Mouse (Mus musculus) MEL (cell line): ENCODE measurements around the gene Dupd1. TPM values are rescaled to one million over a fixed set of nuclear protein-coding genes. Genes with fewer than 3 reads are reported as not detected.

Experiments
- DNase-seq: peaks from one replicate; pipeline ENCODE4 v3.0.0; 2011; ENCODE audit warnings: low read depth, low spot score
- H3K27ac ChIP-seq: 2 replicates; pipeline ENCODE4 v1.5.1; 2012; ENCODE audit warnings: low read depth, mild to moderate bottlenecking, control low read depth, low read length, moderate library complexity; ENCODE audit not compliant: control insufficient read depth
- H3K27me3 ChIP-seq, 2 experiments: fragments of 150-350 bp in 1 of 2; sonication (generic) in 1 of 2; 2 replicates each; pipeline ENCODE4 v1.6.1; 2012; ENCODE audit warnings: low read length in 2 of 2, mild to moderate bottlenecking in 2 of 2, improper control_type of control experiment in 1 of 2, moderate library complexity in 1 of 2; ENCODE audit not compliant: insufficient read depth in 2 of 2, control insufficient read depth in 1 of 2
- H3K36me3 ChIP-seq, 2 experiments: 2 replicates each; pipeline ENCODE4 v1.6.1; 2012 to 2014; ENCODE audit warnings: low read length in 2 of 2, improper control_type of control experiment in 1 of 2, inconsistent platforms in 1 of 2, mild to moderate bottlenecking in 1 of 2; ENCODE audit not compliant: insufficient read depth in 2 of 2, control insufficient read depth in 1 of 2
- H3K4me1 ChIP-seq, 2 experiments: fragments of 150-350 bp in 1 of 2; sonication (generic) in 1 of 2; 2 replicates each; pipeline ENCODE4 v1.6.1; 2012; ENCODE audit warnings: low read length in 2 of 2, improper control_type of control experiment in 1 of 2, mild to moderate bottlenecking in 1 of 2; ENCODE audit not compliant: insufficient read depth in 2 of 2, control insufficient read depth in 1 of 2
- H3K4me3 ChIP-seq, 2 experiments: fragments of 150-350 bp in 1 of 2; sonication (generic) in 1 of 2; 2 replicates each; pipeline ENCODE4 v1.5.1; 2012; ENCODE audit warnings: low read depth in 2 of 2, low read length in 2 of 2, mild to moderate bottlenecking in 2 of 2, moderate library complexity in 2 of 2, control low read depth in 1 of 2, improper control_type of control experiment in 1 of 2; ENCODE audit not compliant: control insufficient read depth in 1 of 2, insufficient read depth in 1 of 2
- H3K79me2 ChIP-seq: 2 replicates; pipeline ENCODE4 v1.6.1; 2012; ENCODE audit warnings: mild to moderate bottlenecking, low read length, moderate library complexity; ENCODE audit not compliant: control insufficient read depth, poor library complexity, insufficient read depth
- H3K9ac ChIP-seq: 2 replicates; pipeline ENCODE4 v1.6.1; 2012; ENCODE audit warnings: low read depth, mild to moderate bottlenecking, control low read depth, low read length, moderate library complexity; ENCODE audit not compliant: control insufficient read depth, poor library complexity, severe bottlenecking
- H3K9me3 ChIP-seq: fragments of 150-350 bp; sonication (generic); replicated peaks from 2 replicates; pipeline ENCODE4 v1.6.1; 2012; ENCODE audit warnings: mild to moderate bottlenecking, low read length, improper control_type of control experiment, moderate library complexity; ENCODE audit not compliant: insufficient read depth
- BHLHE40 ChIP-seq: IDR thresholded peaks from 2 replicates; pipeline ENCODE4 v1.6.1; 2012; ENCODE audit warnings: low read depth, mild to moderate bottlenecking, inconsistent platforms, low read length, improper control_type of control experiment, borderline replicate concordance
- CTCF ChIP-seq, 3 experiments: IDR thresholded peaks in 2 of 3; conservative IDR thresholded peaks in 1 of 3; 2 replicates each; pipeline ENCODE4 v1.5.1; 2011 to 2012; ENCODE audit warnings: low read length in 3 of 3, low read depth in 2 of 3, mild to moderate bottlenecking in 2 of 3, improper control_type of control experiment in 1 of 3, inconsistent platforms in 1 of 3, mixed read lengths in 1 of 3, moderate library complexity in 1 of 3; ENCODE audit not compliant: control insufficient read depth in 1 of 3, insufficient read depth in 1 of 3, poor library complexity in 1 of 3, severe bottlenecking in 1 of 3
- ELF1 ChIP-seq: IDR thresholded peaks from 2 replicates; pipeline ENCODE4 v1.6.1; 2014; ENCODE audit warnings: low read depth, mild to moderate bottlenecking, inconsistent platforms, low read length, improper control_type of control experiment, moderate library complexity
- EP300 ChIP-seq, 2 experiments: IDR thresholded peaks; 2 replicates each; pipeline ENCODE4 v1.6.1; 2011; ENCODE audit warnings: improper control_type of control experiment in 2 of 2, low read length in 2 of 2, low read depth in 1 of 2, mild to moderate bottlenecking in 1 of 2
- GABPA ChIP-seq: IDR thresholded peaks from 2 replicates; pipeline ENCODE4 v1.6.1; 2012; ENCODE audit warnings: low read depth, mild to moderate bottlenecking, inconsistent platforms, low read length, improper control_type of control experiment, moderate library complexity
- JUND ChIP-seq: IDR thresholded peaks from 2 replicates; pipeline ENCODE4 v1.6.1; 2011; ENCODE audit warnings: low read depth, mild to moderate bottlenecking, improper control_type of control experiment, low read length
- MAX ChIP-seq: IDR thresholded peaks from 2 replicates; pipeline ENCODE4 v1.6.1; 2011; ENCODE audit warnings: low read length, improper control_type of control experiment
- NELFE ChIP-seq: IDR thresholded peaks from 2 replicates; pipeline ENCODE4 v1.6.1; 2011; ENCODE audit warnings: low read depth, low read length, improper control_type of control experiment
- RAD21 ChIP-seq: IDR thresholded peaks from 2 replicates; pipeline ENCODE4 v1.6.1; 2011; ENCODE audit warnings: mild to moderate bottlenecking, low read depth, low read length, improper control_type of control experiment
- RCOR1 ChIP-seq: IDR thresholded peaks from 2 replicates; pipeline ENCODE4 v1.6.1; 2012; ENCODE audit warnings: low read depth, mild to moderate bottlenecking, inconsistent platforms, low read length, improper control_type of control experiment
- SIN3A ChIP-seq: IDR thresholded peaks from 2 replicates; pipeline ENCODE4 v1.6.1; 2012; ENCODE audit warnings: low read length, improper control_type of control experiment, inconsistent platforms
- SMC3 ChIP-seq: IDR thresholded peaks from 2 replicates; pipeline ENCODE4 v1.6.1; 2011; ENCODE audit warnings: low read depth, low read length, improper control_type of control experiment
- TBP ChIP-seq: IDR thresholded peaks from 2 replicates; pipeline ENCODE4 v1.8.0; 2011; ENCODE audit warnings: low read depth, low read length, improper control_type of control experiment
- TCF12 ChIP-seq: IDR thresholded peaks from 2 replicates; pipeline ENCODE4 v1.6.1; 2014; ENCODE audit warnings: low read depth, mild to moderate bottlenecking, inconsistent platforms, low read length, improper control_type of control experiment, moderate library complexity
- USF1 ChIP-seq: IDR thresholded peaks from 2 replicates; pipeline ENCODE4 v1.6.1; 2014; ENCODE audit warnings: low read depth, mild to moderate bottlenecking, inconsistent platforms, low read length, improper control_type of control experiment, moderate library complexity
- USF2 ChIP-seq, 2 experiments: IDR thresholded peaks; 2 replicates each; pipeline ENCODE4 v1.6.1; 2011 to 2012; ENCODE audit warnings: improper control_type of control experiment in 2 of 2, low read length in 2 of 2, borderline replicate concordance in 1 of 2, inconsistent platforms in 1 of 2, low read depth in 1 of 2, mild to moderate bottlenecking in 1 of 2; ENCODE audit not compliant: insufficient read depth in 1 of 2
- ZC3H11A ChIP-seq: IDR thresholded peaks from 2 replicates; pipeline ENCODE4 v1.6.1; 2012; ENCODE audit warnings: low read depth, mild to moderate bottlenecking, inconsistent platforms, low read length, improper control_type of control experiment
- ZNF384 ChIP-seq: IDR thresholded peaks from 2 replicates; pipeline ENCODE4 v1.6.1; 2012; ENCODE audit warnings: low read depth, mild to moderate bottlenecking, inconsistent platforms, low read length, improper control_type of control experiment
- polyA plus RNA-seq, 2 experiments: library from polyadenylated mRNA; stranded (reverse) in 1 of 2; unstranded in 1 of 2; fragments of >175 nt in 1 of 2; fragments of >200 nt in 1 of 2; gene quantifications; 2 replicates each; pipeline versions ENCODE4 v1.2.1 to v1.2.4; 2012; ENCODE audit warnings: low replicate concordance in 2 of 2, low read depth in 1 of 2; ENCODE audit not compliant: insufficient read length in 2 of 2, insufficient read depth in 1 of 2, missing spikeins in 1 of 2
- total RNA-seq: library from RNA; depleted of rRNA; stranded (reverse); fragments of 300-350 nt; gene quantifications from 2 replicates; pipeline ENCODE4 v1.2.3, GENCODE M21; 2012

Dupd1 gene
- total and polyA plus RNA-seq, 3 experiments: not detected

- H3K27ac ChIP-seq: no peak overlapping the region
- H3K79me2 ChIP-seq: no peaks in the 10 kb centered on the region
- DNase-seq: peak; percentile 59
- H3K27me3 ChIP-seq: no peaks in the 10 kb centered on the region
- peaks cover 0 to 8% of the 10 kb centered on the region in 2 experiments; a peak in 2 of 4 replicates for H3K4me1 ChIP-seq
- TF ChIP-seq USF1 (no peak), NELFE (no peak), SMC3 (peak; percentile 17; the same call in 1 of the 2 replicates), EP300 (IDR thresholded peaks at IDR 0.05; ENCODE audit: low read depth in 1 of 2, low read length in 2 of 2) (no peak), BHLHE40 (no peak), USF2 (IDR thresholded peaks at IDR 0.05; ENCODE audit: borderline replicate concordance in 1 of 2, insufficient read depth in 1 of 2, low read depth in 1 of 2, low read length in 2 of 2) (no peak), CTCF (IDR thresholded peaks at IDR 0.05 in 2 of 3, conservative IDR thresholded peaks at IDR 0.05 in 1 of 3; ENCODE audit: control insufficient read depth in 1 of 3, insufficient read depth in 1 of 3, low read depth in 2 of 3, low read length in 3 of 3, poor library complexity in 1 of 3, severe bottlenecking in 1 of 3) (peak in 1 of 3 experiments; percentile 28; a peak in 2 of 6 replicates), JUND (no peak), MAX (no peak), RCOR1 (no peak), SIN3A (no peak), RAD21 (no peak), GABPA (no peak)
- TF ChIP-seq, all 39 proteins: peak for 2
- H3K9ac ChIP-seq: 0 out of 2 replicates have a peak overlapping the region, but pooled peaks have one; percentile 1
- no peaks in the 10 kb centered on the region for H3K9me3 ChIP-seq
- 0 out of 4 replicates have a peak overlapping the region, but pooled peaks of 1 of the 2 experiments have one; percentile 8 for H3K4me3 ChIP-seq
- H3K36me3 ChIP-seq: peaks cover 0 to 5% of the 10 kb centered on the region in 2 experiments; a peak in 2 of 4 replicates
Measured at GRCm38 (mm10) chr14:21679631-21680201, 34.7 kb downstream of the Dupd1 start.

GRCm38 (mm10) chr14:21678509-21679285 lies 35.7 kb downstream of the Dupd1 start:
- Histone ChIP-seq H3K27ac (no peak overlapping the region), H3K4me3 (peak overlapping the region in 1 of 2 experiments; percentile 13; a peak in 1 of 4 replicates), H3K4me1 (peaks cover 0 to 8% of the 10 kb centered on the region in 2 experiments; a peak in 2 of 4 replicates), H3K79me2 (no peaks in the 10 kb centered on the region), H3K36me3 (peaks cover 0 to 5% of the 10 kb centered on the region in 2 experiments; a peak in 2 of 4 replicates), H3K9me3 (no peaks in the 10 kb centered on the region), H3K27me3 (no peaks in the 10 kb centered on the region), H3K9ac (no peak overlapping the region)
- TF ChIP-seq ZC3H11A: peak; percentile 52
- TF ChIP-seq SIN3A: 0 out of 2 replicates have a peak, but pooled peaks have one; percentile 26
- peak; percentile 89 to 95 (median 91) for TF ChIP-seq CTCF (IDR thresholded peaks at IDR 0.05 in 2 of 3, conservative IDR thresholded peaks at IDR 0.05 in 1 of 3; ENCODE audit: control insufficient read depth in 1 of 3, insufficient read depth in 1 of 3, low read depth in 2 of 3, low read length in 3 of 3, poor library complexity in 1 of 3, severe bottlenecking in 1 of 3)
- TF ChIP-seq ZNF384: no peak
- no peak for TF ChIP-seq EP300 (IDR thresholded peaks at IDR 0.05; ENCODE audit: low read depth in 1 of 2, low read length in 2 of 2)
- peak; percentile 68 for TF ChIP-seq RAD21
- TF ChIP-seq TBP: 0 out of 2 replicates have a peak, but pooled peaks have one; percentile 36
- TF ChIP-seq ELF1: no peak
- peak; percentile 91 for TF ChIP-seq SMC3
- TF ChIP-seq TCF12: no peak
- DNase-seq: peak; percentile 86
